Mouse (Mus musculus) heart, adult 9 months (tissue): ENCODE measurements around the gene Nme7.

Experiments used
- DNase-seq, 2 experiments: peaks; one replicate each; pipeline ENCODE4 v3.0.0; 2022; ENCODE audit warnings: low spot score in 2 of 2

Gene Nme7

GRCm38 (mm10) chr1:164384354-164384753 lies 80.4 kb downstream of the Nme7 start:
- DNase-seq: no peak

- DNase-seq: no peak
Observed at GRCm38 (mm10) chr1:164384972-164385371, 81.1 kb downstream of the Nme7 start.

GRCm38 (mm10) chr1:164389743-164390142 lies 85.8 kb downstream of the Nme7 start:
- DNase-seq: no peak

- no peak for DNase-seq
Observed at GRCm38 (mm10) chr1:164392176-164392575, 88.3 kb downstream of the Nme7 start.

GRCm38 (mm10) chr1:164395131-164395780 lies 91.3 kb downstream of the Nme7 start:
- no peak for DNase-seq

GRCm38 (mm10) chr1:164397672-164398071 lies 93.8 kb downstream of the Nme7 start:
- no peak for DNase-seq

GRCm38 (mm10) chr1:164399578-164399977 lies 95.7 kb downstream of the Nme7 start:
- no peak for DNase-seq

- peak; percentile 32 to 35 for DNase-seq
Observed at GRCm38 (mm10) chr1:164405385-164405802, 101.5 kb downstream of the Nme7 start.

- DNase-seq: no peak
Observed at GRCm38 (mm10) chr1:164406506-164406905, 102.6 kb downstream of the Nme7 start.

GRCm38 (mm10) chr1:164408655-164409054 lies 104.7 kb downstream of the Nme7 start:
- no peak for DNase-seq

- DNase-seq: no peak
Observed at GRCm38 (mm10) chr1:164411306-164411705, 107.4 kb downstream of the Nme7 start.

- no peak for DNase-seq
Observed at GRCm38 (mm10) chr1:164412906-164413305, 109.0 kb downstream of the Nme7 start.

- no peak for DNase-seq
Observed at GRCm38 (mm10) chr1:164413608-164414007, 109.7 kb downstream of the Nme7 start.

- DNase-seq: no peak
Observed at GRCm38 (mm10) chr1:164415347-164415751, 111.4 kb downstream of the Nme7 start.

GRCm38 (mm10) chr1:164416692-164417394 lies 112.9 kb downstream of the Nme7 start:
- no peak for DNase-seq

GRCm38 (mm10) chr1:164417604-164418003 lies 113.7 kb downstream of the Nme7 start:
- DNase-seq: no peak

GRCm38 (mm10) chr1:164418320-164418719 lies 114.4 kb downstream of the Nme7 start:
- DNase-seq: no peak

GRCm38 (mm10) chr1:164419401-164419800 lies 115.5 kb downstream of the Nme7 start:
- no peak for DNase-seq

- DNase-seq: no peak
Observed at GRCm38 (mm10) chr1:164420623-164421354, 116.9 kb downstream of the Nme7 start.

GRCm38 (mm10) chr1:164426227-164426626 lies 122.3 kb downstream of the Nme7 start:
- no peak for DNase-seq

GRCm38 (mm10) chr1:164427777-164428176 lies 123.9 kb downstream of the Nme7 start:
- DNase-seq: no peak

GRCm38 (mm10) chr1:164428644-164429043 lies 124.7 kb downstream of the Nme7 start:
- DNase-seq: no peak

- DNase-seq: no peak
Observed at GRCm38 (mm10) chr1:164432649-164433048, 128.7 kb downstream of the Nme7 start.
